Mouse (Mus musculus) liver, adult 2 months (tissue): ENCODE measurements around the gene Cd164l2. TPM values are rescaled to one million over a fixed set of nuclear protein-coding genes. Genes with fewer than 3 reads are reported as not detected.

Experiments
- DNase-seq: peaks from one replicate; pipeline ENCODE4 v3.0.0-alpha.2; 2011; ENCODE audit warnings: low read depth, low spot score; ENCODE audit errors: extremely low read depth
- H3K27ac ChIP-seq: fragments of 200-500 bp; replicated peaks from 2 replicates; pipeline ENCODE4 v1.5.1; 2012; ENCODE audit warnings: low read depth, mild to moderate bottlenecking, control low read depth, inconsistent platforms, low read length; ENCODE audit not compliant: insufficient read depth
- H3K27me3 ChIP-seq: fragments of 200-500 bp; 2 replicates; pipeline ENCODE4 v1.6.1; 2012; ENCODE audit warnings: mild to moderate bottlenecking, moderate library complexity, low read length, inconsistent platforms; ENCODE audit not compliant: control insufficient read depth, insufficient read depth
- H3K36me3 ChIP-seq: fragments of 200-500 bp; 2 replicates; pipeline ENCODE4 v1.6.1; 2012; ENCODE audit warnings: low read length, inconsistent platforms; ENCODE audit not compliant: control insufficient read depth, insufficient read depth
- H3K4me1 ChIP-seq: fragments of 200-500 bp; 2 replicates; pipeline ENCODE4 v1.6.1; 2011; ENCODE audit warnings: low read length; ENCODE audit not compliant: control insufficient read depth, insufficient read depth
- H3K4me3 ChIP-seq: fragments of 200-500 bp; 2 replicates; pipeline ENCODE4 v1.5.1; 2011; ENCODE audit warnings: low read depth, mild to moderate bottlenecking, control low read depth, low read length, moderate library complexity; ENCODE audit not compliant: insufficient read depth
- H3K79me2 ChIP-seq: fragments of 200-500 bp; 2 replicates; pipeline ENCODE4 v1.6.1; 2012; ENCODE audit warnings: inconsistent platforms, mild to moderate bottlenecking, low read length, moderate library complexity; ENCODE audit not compliant: control insufficient read depth, insufficient read depth
- H3K9ac ChIP-seq: fragments of 200-500 bp; 2 replicates; pipeline ENCODE4 v1.6.1; 2012; ENCODE audit warnings: low read depth, mild to moderate bottlenecking, control low read depth, inconsistent platforms, low read length
- CTCF ChIP-seq: fragments of 200-500 bp; IDR thresholded peaks from 2 replicates; pipeline ENCODE4 v1.5.1; 2011; ENCODE audit warnings: low read depth, low read length, control low read depth
- POLR2A ChIP-seq: fragments of 200-500 bp; IDR thresholded peaks from 2 replicates; pipeline ENCODE4 v1.6.1; 2011; ENCODE audit warnings: low read length, control low read depth; ENCODE audit not compliant: insufficient read depth; ENCODE audit errors: extremely low read depth
- WGBS: fragments of 180-500 bp; shearing (Covaris S2); methylation state at CpG from one replicate; pipeline ENCODE4 v1.1.7; 2018; 5-methylcytosine and 5-hydroxymethylcytosine counted together
- polyA plus RNA-seq: library from polyadenylated mRNA; depleted of rRNA; stranded (reverse); fragments of >200 nt; gene quantifications from 2 replicates; pipeline ENCODE4 v1.2.3, GENCODE M21; 2012
- total RNA-seq: library from RNA; depleted of rRNA; stranded (reverse); fragments of >200 nt; gene quantifications from 2 replicates; pipeline ENCODE4 v1.2.3, GENCODE M21; 2014

Gene Cd164l2
- total and polyA plus RNA-seq, 2 experiments, result not detected

DNA sequence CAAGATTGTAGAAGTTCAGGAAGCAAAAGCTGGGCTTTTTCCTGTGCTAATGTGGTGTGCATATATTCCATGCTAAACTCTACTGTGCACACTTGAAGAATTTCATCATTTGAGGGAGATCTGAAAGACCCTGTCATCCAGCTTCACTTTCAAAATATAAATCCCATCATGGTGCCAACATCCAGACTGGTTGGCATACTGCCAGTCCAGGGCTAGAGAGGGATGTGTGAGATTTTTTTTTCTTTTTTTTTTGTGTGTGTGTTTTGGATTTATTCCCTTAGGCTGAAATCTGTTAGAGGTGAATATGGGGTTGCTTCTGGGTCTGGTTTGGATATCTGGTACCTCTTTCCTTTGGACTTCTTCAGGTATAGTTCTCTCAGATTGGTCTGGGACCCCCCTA lies 41.3 kb upstream of the Cd164l2 start:
- Histone ChIP-seq H3K79me2 (peaks cover 33% of the 10 kb centered on the region), H3K27ac (peak overlapping the region; percentile 23; the same call in 1 of the 2 replicates), H3K4me3 (no peak overlapping the region), H3K4me1 (peaks cover 14% of the 10 kb centered on the region), H3K36me3 (no peaks in the 10 kb centered on the region), H3K27me3 (no peaks in the 10 kb centered on the region), H3K9ac (no peak overlapping the region)
- no peak for DNase-seq
- TF ChIP-seq POLR2A (no peak), CTCF (no peak)

DNA sequence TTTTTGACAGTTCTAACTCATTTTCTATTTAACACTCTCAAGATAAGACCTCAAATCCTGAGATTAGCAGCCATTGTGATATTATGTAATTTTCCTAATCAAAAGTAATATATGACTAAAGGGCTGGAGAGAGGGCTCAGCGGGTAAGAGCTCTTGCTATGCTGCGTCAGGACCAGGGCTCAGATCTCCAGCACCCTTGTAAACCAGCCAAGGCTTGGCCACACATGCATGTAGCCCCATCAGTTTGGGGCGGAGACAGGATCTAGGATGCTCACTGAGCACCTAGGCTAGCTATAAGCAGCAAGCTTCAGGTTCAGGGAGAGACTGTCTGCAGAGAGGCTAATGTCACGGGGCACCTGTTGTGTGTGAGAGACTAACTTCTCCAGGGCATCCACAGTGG lies 39.5 kb upstream of the Cd164l2 start:
- no peak overlapping the region for H3K27ac ChIP-seq
- peaks cover 37% of the 10 kb centered on the region for H3K79me2 ChIP-seq
- 83% methylated on average over 4 of the region's 4 CpGs for WGBS
- peaks cover 14% of the 10 kb centered on the region for H3K4me1 ChIP-seq
- peaks cover 3% of the 10 kb centered on the region; the same call in 1 of the 2 replicates for H3K36me3 ChIP-seq
- no peak overlapping the region for H3K4me3 ChIP-seq
- no peak overlapping the region for H3K9ac ChIP-seq
- DNase-seq, result no peak
- H3K27me3 ChIP-seq, result no peaks in the 10 kb centered on the region
- TF ChIP-seq CTCF (no peak), POLR2A (no peak)

DNA sequence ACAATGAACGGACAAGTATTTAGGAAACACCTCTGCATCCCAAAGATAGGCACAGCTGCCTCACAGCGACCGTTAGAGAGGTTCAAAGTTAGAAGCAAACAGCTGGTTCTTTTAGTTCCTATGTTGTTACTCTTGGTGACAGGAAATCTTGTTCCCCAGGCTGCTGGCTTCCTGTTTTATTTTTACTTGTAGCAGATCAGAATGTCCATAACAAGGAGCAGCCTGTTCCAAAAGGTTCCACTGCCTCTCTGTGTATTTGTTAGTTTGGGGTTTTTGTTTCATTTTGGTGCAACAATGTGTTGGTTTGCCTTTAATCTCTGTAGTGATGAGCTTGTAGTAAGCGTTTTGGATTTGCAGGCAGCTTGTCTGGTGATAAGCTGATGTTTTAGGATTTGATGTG lies 37.6 kb upstream of the Cd164l2 start:
- H3K27me3 ChIP-seq, result no peaks in the 10 kb centered on the region
- 75% methylated on average over 4 of the region's 4 CpGs for WGBS
- H3K9ac ChIP-seq, result peak overlapping the region; percentile 17; the same call in 1 of the 2 replicates
- peaks cover 16% of the 10 kb centered on the region for H3K4me1 ChIP-seq
- peaks cover 40% of the 10 kb centered on the region for H3K79me2 ChIP-seq
- DNase-seq, result peak; percentile 46
- H3K4me3 ChIP-seq, result no peak overlapping the region
- peaks cover 7% of the 10 kb centered on the region for H3K36me3 ChIP-seq
- TF ChIP-seq CTCF (no peak), POLR2A (no peak)
- peak overlapping the region; percentile 69 for H3K27ac ChIP-seq

- Histone ChIP-seq H3K27me3 (no peaks in the 10 kb centered on the region), H3K27ac (0 out of 2 replicates have a peak overlapping the region, but pooled peaks have one; percentile 1), H3K79me2 (peaks cover 33% of the 10 kb centered on the region), H3K9ac (no peak overlapping the region), H3K4me3 (no peak overlapping the region), H3K36me3 (peaks cover 7% of the 10 kb centered on the region), H3K4me1 (peaks cover 16% of the 10 kb centered on the region)
- DNase-seq, result no peak
- TF ChIP-seq POLR2A (no peak), CTCF (no peak)
- 45% methylated on average over 7 of the region's 7 CpGs for WGBS
Observed at GRCm38 (mm10) chr4:133175274-133175673, 36.7 kb upstream of the Cd164l2 start.

DNA sequence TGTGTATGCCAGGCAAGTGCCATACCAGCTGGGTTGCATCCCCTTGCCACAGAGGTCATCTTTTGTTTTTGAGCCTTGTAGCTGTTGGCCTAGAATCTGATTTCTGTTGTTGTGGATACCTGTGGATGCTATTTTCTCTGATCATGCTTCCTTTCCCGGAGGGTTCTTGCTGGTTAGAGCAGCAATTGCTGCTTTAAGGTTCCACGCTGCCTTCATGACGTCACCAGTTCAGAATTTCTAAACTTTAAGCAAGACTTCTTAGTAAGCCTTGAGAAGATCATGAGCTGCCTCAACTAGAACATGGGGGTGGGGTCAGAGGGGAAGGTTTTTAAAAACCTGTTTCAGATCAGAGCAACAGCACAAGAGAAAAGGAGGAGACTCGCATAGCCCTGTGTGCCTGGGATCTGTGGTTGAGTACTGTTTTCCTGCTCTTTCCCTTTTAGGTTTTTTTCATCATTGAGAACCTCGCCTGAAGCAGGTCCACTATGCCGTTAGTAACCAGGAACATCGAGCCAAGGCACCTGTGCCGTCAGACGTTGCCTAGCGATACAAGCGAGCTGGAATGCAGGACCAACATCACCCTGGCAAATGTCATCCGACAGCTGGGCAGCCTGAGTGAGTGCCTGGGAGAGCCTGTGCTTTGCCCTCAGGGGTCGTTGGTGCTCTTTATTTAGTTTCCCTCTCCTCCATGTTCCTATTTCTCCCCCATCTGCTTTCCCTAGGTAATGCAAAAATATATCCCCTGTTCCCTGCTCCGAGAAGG lies 35.8 kb upstream of the Cd164l2 start:
- no peak for DNase-seq
- Histone ChIP-seq H3K4me1 (peaks cover 14% of the 10 kb centered on the region), H3K27me3 (no peaks in the 10 kb centered on the region), H3K4me3 (no peak overlapping the region), H3K36me3 (peaks cover 7% of the 10 kb centered on the region), H3K9ac (no peak overlapping the region), H3K79me2 (peaks cover 30% of the 10 kb centered on the region; the same call in 1 of the 2 replicates), H3K27ac (peak overlapping the region; percentile 16; the same call in 1 of the 2 replicates)
- WGBS, result 68% methylated on average over 14 of the region's 14 CpGs
- no peak for TF ChIP-seq POLR2A
- TF ChIP-seq CTCF, result no peak
